ENCODE assay signal across 21 mouse cellular contexts in the genomic region with DNA sequence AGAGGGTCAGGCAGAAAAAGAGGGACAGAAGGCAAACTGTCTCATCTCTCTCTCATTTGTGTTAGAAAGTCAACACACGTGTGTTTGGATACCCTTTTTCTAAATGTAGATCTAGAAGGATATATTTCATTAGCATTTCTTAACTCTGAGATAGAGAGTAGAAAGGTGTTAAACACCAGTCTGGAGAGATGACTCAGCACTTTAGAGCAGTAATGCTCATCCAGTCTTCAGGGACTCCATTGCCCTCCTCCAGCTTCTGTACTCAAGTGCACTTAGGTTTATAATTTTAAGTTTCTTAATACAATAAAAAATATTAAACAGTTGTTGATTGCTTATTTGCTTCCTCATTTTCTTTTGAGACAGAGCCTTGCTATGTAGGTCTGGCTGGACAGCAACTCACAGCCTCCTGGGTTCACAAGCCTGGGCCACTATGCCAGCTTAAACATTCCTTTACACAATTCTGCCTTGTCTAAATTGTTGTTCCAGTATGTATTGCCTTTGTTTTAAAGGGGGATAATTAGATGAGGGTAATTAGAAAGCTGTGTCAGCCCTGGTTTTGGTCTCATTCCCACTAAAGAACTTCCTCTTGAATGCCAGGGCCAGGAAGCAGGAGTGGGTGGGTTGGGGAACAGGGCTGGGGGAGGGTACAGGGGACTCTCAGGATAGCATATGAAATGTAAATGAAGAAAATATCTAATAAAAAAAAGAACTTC.
A peak's percentile ranks its signal among the peaks of the same experiment; 100 is the strongest.
DNase-seq lines count a peak whose midpoint lies in the region; TF ChIP-seq lines count a peak whose summit lies in the region.
"Had no signal": no experiment of that assay in that cellular context is flagged by ENCODE, and none has a peak within 500 bp of the region (broad histone marks: within the 10 kb centered on the region; RNA-seq: fewer than 3 reads in every experiment).

No protein-coding gene starts in this region.

- no peak for TF ChIP-seq EP300 in CH12.LX (IDR thresholded peaks at IDR 0.05; ENCODE audit: low read length)

- in situ Hi-C loops in CH12.LX (cut with MboI; ENCODE audit: low pct_ligation_motif_present, low pct_unique_long_range_greater_than_20kb, low sequenced_read_pairs), result no loop called here
- in situ Hi-C loops in ES-E14 (cut with MboI; ENCODE audit: low sequenced_read_pairs in 2 of 2, unreplicated experiment in 2 of 2), result no loop called here

- no peak overlapping the region for H3K4me2 ChIP-seq in CH12.LX (ENCODE audit: insufficient read depth, low read depth, poor library complexity, severe bottlenecking)
- H3K4me2 ChIP-seq: embryonic facial prominence, embryonic 12.5 days; forebrain, embryonic 13.5 days; forebrain, embryonic 15.5 days had no signal

- H3K9ac ChIP-seq in CH12.LX (ENCODE audit: insufficient read depth, low read depth) (no peak overlapping the region), ES-E14 (ENCODE audit: insufficient read depth, low read depth, low read length, poor library complexity, severe bottlenecking) (no peak overlapping the region)
- H3K9ac ChIP-seq: embryonic facial prominence, embryonic 12.5 days; forebrain, embryonic 13.5 days; forebrain, embryonic 15.5 days; forebrain, postnatal 0 days had no signal

- H3K4me3 ChIP-seq in CH12.LX (replicated peaks in 1 of 3; ENCODE audit: low read depth in 2 of 3, low read length in 2 of 3, poor library complexity in 1 of 3), result no peak overlapping the region
- H3K4me3 ChIP-seq in ES-E14 (ENCODE audit: insufficient read depth in 1 of 2, low read depth in 1 of 2, low read length in 2 of 2, poor library complexity in 1 of 2, severe bottlenecking in 1 of 2), result no peak overlapping the region
- no peak overlapping the region for H3K4me3 ChIP-seq in bone marrow macrophage, adult 2 months (ENCODE audit: insufficient read depth, low read length)
- H3K4me3 ChIP-seq: embryonic facial prominence, embryonic 10.5 days; embryonic facial prominence, embryonic 12.5 days; forebrain, embryonic 13.5 days; forebrain, embryonic 15.5 days had no signal

- dilution Hi-C loops in CH12.LX (cut with MboI; ENCODE audit: extremely low pct_ligation_motif_present, extremely low pct_unique_long_range_greater_than_20kb, low sequenced_read_pairs), result no loop called here

- no peaks in the 10 kb centered on the region for H3K27me3 ChIP-seq in CH12.LX (replicated peaks)
- H3K27me3 ChIP-seq: embryonic facial prominence, embryonic 12.5 days; forebrain, embryonic 13.5 days; forebrain, embryonic 15.5 days; Patski had no signal

- no peaks in the 10 kb centered on the region for H3K79me2 ChIP-seq in CH12.LX (replicated peaks; ENCODE audit: control insufficient read depth, extremely low read depth, insufficient read depth, poor library complexity, severe bottlenecking)

- H3K36me3 ChIP-seq in CH12.LX (replicated peaks in 1 of 2; ENCODE audit: control insufficient read depth in 1 of 2, insufficient read depth in 1 of 2, low read length in 1 of 2) (no peaks in the 10 kb centered on the region), ES-E14 (ENCODE audit: control insufficient read depth, insufficient read depth, low read length, poor library complexity, severe bottlenecking) (no peaks in the 10 kb centered on the region)
- H3K36me3 ChIP-seq: embryonic facial prominence, embryonic 10.5 days; embryonic facial prominence, embryonic 12.5 days; forebrain, embryonic 15.5 days had no signal

- no peak for TF ChIP-seq CTCF in CH12.LX (conservative IDR thresholded peaks at IDR 0.05 in 1 of 2, IDR thresholded peaks at IDR 0.05 in 1 of 2; ENCODE audit: low read depth in 2 of 2, low read length in 2 of 2)
- no peak for TF ChIP-seq CTCF in bone marrow macrophage, adult 2 months (IDR thresholded peaks at IDR 0.05; ENCODE audit: low read depth, low read length)

- H3K4me1 ChIP-seq in CH12.LX (ENCODE audit: control insufficient read depth in 1 of 2, insufficient read depth in 2 of 2) (peaks cover 0 to 8% of the 10 kb centered on the region in 2 experiments; a peak in 2 of 4 replicates), ES-E14 (ENCODE audit: control insufficient read depth in 2 of 2, insufficient read depth in 2 of 2, low read length in 2 of 2, poor library complexity in 1 of 2) (no peaks in the 10 kb centered on the region)
- H3K4me1 ChIP-seq in bone marrow macrophage, adult 2 months (ENCODE audit: control insufficient read depth, insufficient read depth, low read length), result peaks cover 19% of the 10 kb centered on the region
- H3K4me1 ChIP-seq: embryonic facial prominence, embryonic 10.5 days; embryonic facial prominence, embryonic 12.5 days; forebrain, embryonic 13.5 days; forebrain, embryonic 15.5 days had no signal

- H3K27ac ChIP-seq in CH12.LX (ENCODE audit: insufficient read depth, low read depth) (no peak overlapping the region), ES-E14 (ENCODE audit: insufficient read depth, low read depth, low read length, poor library complexity, severe bottlenecking) (no peak overlapping the region)
- H3K27ac ChIP-seq in bone marrow macrophage, adult 2 months (ENCODE audit: insufficient read depth, low read depth, low read length), result peak overlapping the region; percentile 22; the same call in 1 of the 2 replicates
- H3K27ac ChIP-seq: embryonic facial prominence, embryonic 10.5 days; embryonic facial prominence, embryonic 12.5 days; forebrain, embryonic 13.5 days; forebrain, embryonic 15.5 days had no signal

- TF ChIP-seq POLR2A in CH12.LX (IDR thresholded peaks at IDR 0.05; ENCODE audit: low read depth, low read length), result no peak
- no peak for TF ChIP-seq POLR2A in bone marrow macrophage, adult 2 months (IDR thresholded peaks at IDR 0.05; ENCODE audit: borderline replicate concordance, low read depth, low read length)

- no peak for TF ChIP-seq RAD21 in CH12.LX (IDR thresholded peaks at IDR 0.05; ENCODE audit: low read depth, low read length)

- DNase-seq in CH12.LX (ENCODE audit: extremely low read depth) (no peak), ES-E14 (ENCODE audit: low read depth, low spot score) (no peak)
- no peak for DNase-seq in frontal cortex, postnatal 36 days (ENCODE audit: low spot score in 2 of 2)
- no peak for DNase-seq in layer of hippocampus, postnatal 10 days (ENCODE audit: low spot score in 2 of 2)
- DNase-seq in embryo, embryonic 9.5 days (ENCODE audit: extremely low spot score), result no peak
- DNase-seq: adrenal gland, adult 8-10 months; adrenal gland, postnatal 14 days; adrenal gland, postnatal 36 days; cerebellum, adult 11 months; cerebellum, adult 18-20 months; cerebellum, adult 8-10 months; cerebellum, adult 9-11 months; cerebellum, postnatal 14 days; cerebellum, postnatal 36 days; forebrain, postnatal 0 days had no signal

- no peaks in the 10 kb centered on the region for H3K9me3 ChIP-seq in CH12.LX (replicated peaks; ENCODE audit: low read length)
- no peaks in the 10 kb centered on the region for H3K9me3 ChIP-seq in ES-E14 (ENCODE audit: control insufficient read depth, insufficient read depth, low read depth, low read length)
- H3K9me3 ChIP-seq: embryonic facial prominence, embryonic 10.5 days; embryonic facial prominence, embryonic 12.5 days; forebrain, embryonic 13.5 days; forebrain, embryonic 15.5 days had no signal

TF ChIP-seq in CH12.LX, 34 proteins besides CTCF, POLR2A, EP300 and RAD21:
- TF ChIP-seq E2F4 (IDR thresholded peaks at IDR 0.05; ENCODE audit: insufficient replicate concordance, low read depth, low read length), result no peak
- peak; percentile 94 for TF ChIP-seq MAFK (IDR thresholded peaks at IDR 0.05; ENCODE audit: insufficient replicate concordance, low read length)

TF ChIP-seq in ES-E14, 5 proteins besides CTCF, POLR2A, EP300 and RAD21:
- TF ChIP-seq MAFK (IDR thresholded peaks at IDR 0.05; ENCODE audit: insufficient read depth, low read depth, low read length), result peak; percentile 66; the same call in 1 of the 2 replicates
- no peak for TF ChIP-seq ZNF384 (IDR thresholded peaks at IDR 0.05; ENCODE audit: low read depth, low read length)
